Mouse (Mus musculus) stomach, postnatal 0 days (tissue): ENCODE measurements around the gene Pigw.

Experiments
- CTCF ChIP-seq: IDR thresholded peaks from 2 replicates; pipeline ENCODE4 v1.5.1; 2016; ENCODE audit warnings: antibody characterized with exemption, low read depth, mild to moderate bottlenecking, moderate library complexity
- EP300 ChIP-seq: optimal IDR thresholded peaks from 2 replicates; pipeline ENCODE3; 2016; ENCODE audit warnings: antibody characterized with exemption

DNA sequence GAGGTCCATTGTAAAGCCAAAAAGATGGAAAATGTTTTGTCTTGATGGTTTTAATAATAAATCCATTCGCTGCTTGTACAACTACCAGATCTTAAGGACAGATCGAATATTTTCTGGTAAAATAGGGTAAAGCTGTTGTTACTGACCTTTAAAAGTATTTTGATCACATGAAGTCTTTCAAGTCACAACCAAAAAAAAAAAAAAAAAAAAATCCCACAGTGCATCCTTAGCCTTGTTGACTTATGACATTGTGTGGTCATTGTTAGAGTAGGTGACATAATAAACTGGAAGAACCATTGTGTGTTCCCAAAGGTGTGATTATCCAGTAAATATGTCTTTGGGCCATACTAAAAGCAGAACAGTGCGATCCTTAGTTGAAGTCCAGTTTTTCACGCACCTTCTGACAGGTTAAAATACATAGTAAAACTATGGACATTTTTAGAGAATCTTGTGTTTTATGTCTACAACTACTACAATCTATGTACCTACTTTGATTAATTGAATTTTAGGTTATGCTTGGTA lies 8.5 kb downstream of the Pigw start:
- TF ChIP-seq CTCF, result no peak
- TF ChIP-seq EP300, result no peak
